Mouse (Mus musculus): ENCODE measurements around the gene Ccdc15. TPM values are rescaled to one million over a fixed set of nuclear protein-coding genes. Genes with fewer than 3 reads are reported as not detected.

Ccdc15 gene
- total RNA-seq (2021): 1 to 10 TPM; 1.7 to 2.5 TPM
- long read RNA-seq, partial matches to known transcripts: 0 of 2 reads
- long read RNA-seq, other reads (novel, unspliced or antisense): 1 of 2 reads

DNA sequence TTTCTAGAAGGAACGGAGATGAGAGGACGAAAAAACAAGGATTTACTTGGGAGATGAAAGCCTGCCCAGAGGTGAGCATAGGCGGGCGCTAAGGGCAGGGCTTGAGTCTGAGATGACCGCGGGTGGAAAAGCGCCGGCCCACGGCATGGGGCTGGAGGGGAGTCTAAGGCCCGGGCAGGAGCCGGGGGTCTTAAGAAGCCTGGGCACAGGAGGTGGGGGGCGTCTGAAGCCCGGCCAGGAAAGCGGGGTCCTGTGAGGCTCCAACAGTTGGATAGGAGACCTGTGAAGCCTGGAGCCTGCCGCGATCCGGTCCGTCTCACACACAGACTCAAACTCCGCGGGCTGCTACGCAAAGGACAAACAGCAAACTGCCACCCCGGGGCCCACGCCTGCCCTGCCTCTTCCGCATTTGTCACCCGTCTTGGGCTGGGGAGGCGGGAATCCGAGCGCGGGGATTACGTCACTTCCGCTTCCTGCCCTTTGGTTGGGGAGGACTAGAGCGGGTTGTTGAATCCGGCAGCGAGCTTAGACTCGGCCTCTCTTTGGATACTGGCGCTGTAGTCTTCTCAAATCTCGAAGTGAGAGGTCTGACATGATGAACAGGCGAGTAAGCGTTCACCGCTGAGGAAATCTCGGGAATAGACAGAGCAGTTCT lies at the start of gene Ccdc15:
Ccdc15 (minus strand) TSS at position 445 of the 655 bp plus-strand sequence.
- DNase-seq (ENCODE audit: low spot score in 2 of 2): peak; percentile 96 to 98

DNA sequence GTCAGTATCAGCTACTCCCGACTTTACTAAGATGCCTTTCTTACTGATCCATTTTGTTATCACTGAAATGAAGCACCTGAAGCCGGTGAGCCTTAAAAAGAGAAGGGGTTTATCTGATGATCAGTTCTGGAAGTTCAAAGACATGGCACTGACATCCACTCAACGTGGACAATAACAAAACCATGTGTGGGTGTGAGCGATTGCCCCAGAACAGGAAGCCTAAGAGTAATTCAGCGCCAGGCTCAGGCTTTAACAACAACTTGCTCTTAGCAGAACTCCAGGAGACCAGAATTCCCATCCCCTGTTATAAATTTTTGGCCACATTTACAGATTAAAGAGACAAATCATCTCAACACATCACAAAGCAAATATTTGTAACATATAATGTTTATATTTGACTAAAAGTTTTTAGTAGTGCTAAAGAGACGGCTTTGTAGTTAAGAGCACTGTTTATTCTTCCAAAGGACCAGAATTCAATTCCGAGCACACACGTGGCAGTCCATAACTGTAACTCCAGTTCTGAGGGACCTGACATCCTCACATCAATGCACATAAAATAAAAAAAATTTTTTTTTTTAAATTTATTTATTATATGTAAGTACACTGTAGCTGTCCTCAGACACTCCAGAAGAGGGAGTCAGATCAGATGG lies 45.4 kb upstream of the Ccdc15 start:
- DNase-seq (ENCODE audit: low spot score in 2 of 2): no peak

- DNase-seq (ENCODE audit: low spot score in 2 of 2): no peak
Observed at GRCm38 (mm10) chr9:37392071-37392470, 43.8 kb upstream of the Ccdc15 start.

DNA sequence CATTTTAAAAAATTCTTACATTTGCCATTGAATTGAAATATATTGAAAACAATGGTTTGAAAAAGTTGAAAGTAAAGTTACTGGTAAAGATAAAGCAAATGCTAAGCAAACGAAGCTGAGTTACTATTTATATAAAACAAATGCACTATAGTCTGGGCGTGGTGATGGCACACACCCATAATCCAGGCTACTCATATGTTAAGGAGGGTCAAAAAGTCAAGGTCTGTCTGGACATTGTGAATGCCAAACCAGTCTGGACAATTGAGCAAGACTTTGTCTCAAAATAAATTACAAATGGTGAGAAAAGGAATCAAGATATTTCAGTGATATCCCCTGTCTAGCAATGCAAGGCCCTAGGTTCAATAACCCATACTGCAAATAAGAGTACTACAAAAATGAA lies 42.7 kb upstream of the Ccdc15 start:
- no peak for DNase-seq (ENCODE audit: low spot score in 2 of 2)

DNA sequence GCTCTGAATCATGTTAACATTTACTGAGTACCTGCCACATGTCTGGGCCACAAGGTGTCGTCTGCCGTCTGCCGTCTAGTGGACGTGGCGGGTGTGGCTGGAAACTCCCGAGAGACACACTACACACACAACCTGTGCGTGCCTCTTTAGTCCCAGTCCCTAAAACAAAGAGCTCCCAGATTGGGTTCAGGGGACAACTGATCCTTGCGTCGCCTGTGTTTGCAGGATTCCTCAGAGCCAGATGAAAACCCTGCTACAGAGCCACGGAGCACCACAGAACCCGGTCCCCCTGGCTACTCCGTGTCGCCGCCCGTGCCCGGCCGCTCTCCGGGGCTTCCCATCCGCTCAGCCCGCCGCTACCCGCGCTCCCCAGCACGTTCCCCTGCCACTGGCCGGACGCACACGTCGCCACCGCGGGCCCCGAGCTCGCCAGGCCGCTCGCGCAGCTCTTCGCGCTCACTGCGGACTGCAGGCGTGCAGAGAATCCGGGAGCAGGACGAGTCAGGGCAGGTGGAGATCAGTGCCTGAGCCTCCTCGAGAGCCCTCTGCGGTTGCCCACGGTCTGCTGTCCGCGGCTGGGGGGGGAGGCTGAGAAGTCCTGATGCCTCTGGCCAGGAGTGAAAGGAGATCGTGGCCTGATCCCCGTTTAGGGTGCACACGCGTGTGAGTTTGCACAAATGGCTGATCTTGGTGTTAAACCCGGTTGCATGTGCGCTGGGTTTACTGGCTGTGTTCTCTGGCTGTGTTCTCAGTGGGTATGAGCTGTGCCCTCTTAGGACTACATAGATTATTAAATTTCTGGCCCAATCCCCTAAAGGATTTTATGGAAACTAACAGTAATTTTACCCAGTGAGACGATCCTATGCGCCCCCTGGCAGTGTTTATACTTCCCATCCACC lies 36.3 kb upstream of the Ccdc15 start:
- DNase-seq (ENCODE audit: low spot score in 2 of 2): no peak

DNA sequence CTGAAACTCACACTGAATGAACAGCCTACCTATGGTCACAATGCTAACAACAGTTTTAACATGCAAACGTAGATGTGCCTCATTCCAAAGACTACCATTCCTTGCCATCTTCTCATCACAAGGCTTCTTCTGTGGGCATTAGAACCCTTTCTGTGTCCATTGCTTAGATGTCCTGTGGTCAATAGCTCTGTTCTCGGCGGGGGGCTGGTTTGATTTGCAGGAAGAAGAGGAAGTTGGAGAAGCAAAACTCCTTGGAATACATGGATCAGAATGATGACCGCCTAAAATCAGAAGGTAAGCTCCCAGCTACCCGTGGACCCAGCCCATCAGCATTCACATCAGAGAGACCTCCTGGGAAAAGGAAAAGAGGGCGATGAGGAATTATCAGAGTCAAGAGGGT lies 34.9 kb upstream of the Ccdc15 start:
- DNase-seq (ENCODE audit: low spot score in 2 of 2): no peak

DNA sequence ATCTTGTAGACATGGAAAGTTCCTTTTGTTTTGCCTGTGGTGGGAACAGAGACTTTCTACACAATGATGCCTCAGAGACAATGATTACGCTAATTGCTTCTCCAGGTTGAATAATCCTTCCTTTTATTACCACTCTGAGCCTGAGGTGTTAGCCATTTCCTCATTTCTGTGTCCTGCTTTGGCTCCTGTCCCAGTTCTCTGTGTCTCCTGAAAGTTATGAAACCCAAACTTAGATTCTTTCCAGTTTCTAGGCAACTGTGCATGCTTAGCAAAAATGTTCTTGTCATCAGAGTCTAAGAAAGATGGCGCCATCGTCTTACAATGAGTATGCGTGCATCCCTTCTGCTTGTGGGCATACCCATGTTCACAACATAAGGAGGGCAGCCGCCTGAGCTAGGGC lies 27.5 kb upstream of the Ccdc15 start:
- DNase-seq (ENCODE audit: low spot score in 2 of 2): no peak

GRCm38 (mm10) chr9:37371232-37371801 lies 23.1 kb upstream of the Ccdc15 start:
- no peak for DNase-seq (ENCODE audit: low spot score in 2 of 2)

DNA sequence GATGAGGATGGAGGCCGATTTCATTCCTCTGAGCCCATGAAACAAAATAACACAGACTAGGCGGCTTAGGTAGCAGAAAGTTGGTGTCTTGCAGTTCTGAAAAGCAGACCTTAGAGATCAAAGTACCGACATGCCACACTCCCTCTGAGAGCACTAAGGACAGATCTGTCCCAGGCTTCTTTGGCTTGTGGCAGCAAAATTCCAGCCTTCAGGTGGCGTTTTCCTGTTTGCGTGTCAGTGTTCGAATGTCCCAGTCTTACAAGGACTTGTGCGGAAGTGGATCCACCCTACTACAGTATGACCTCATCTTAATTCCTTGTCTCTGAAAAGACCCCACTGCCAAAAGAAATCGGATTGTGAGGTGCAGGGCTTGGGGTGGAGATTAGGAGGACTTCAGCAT lies 20.6 kb upstream of the Ccdc15 start:
- no peak for DNase-seq (ENCODE audit: low spot score in 2 of 2)

DNA sequence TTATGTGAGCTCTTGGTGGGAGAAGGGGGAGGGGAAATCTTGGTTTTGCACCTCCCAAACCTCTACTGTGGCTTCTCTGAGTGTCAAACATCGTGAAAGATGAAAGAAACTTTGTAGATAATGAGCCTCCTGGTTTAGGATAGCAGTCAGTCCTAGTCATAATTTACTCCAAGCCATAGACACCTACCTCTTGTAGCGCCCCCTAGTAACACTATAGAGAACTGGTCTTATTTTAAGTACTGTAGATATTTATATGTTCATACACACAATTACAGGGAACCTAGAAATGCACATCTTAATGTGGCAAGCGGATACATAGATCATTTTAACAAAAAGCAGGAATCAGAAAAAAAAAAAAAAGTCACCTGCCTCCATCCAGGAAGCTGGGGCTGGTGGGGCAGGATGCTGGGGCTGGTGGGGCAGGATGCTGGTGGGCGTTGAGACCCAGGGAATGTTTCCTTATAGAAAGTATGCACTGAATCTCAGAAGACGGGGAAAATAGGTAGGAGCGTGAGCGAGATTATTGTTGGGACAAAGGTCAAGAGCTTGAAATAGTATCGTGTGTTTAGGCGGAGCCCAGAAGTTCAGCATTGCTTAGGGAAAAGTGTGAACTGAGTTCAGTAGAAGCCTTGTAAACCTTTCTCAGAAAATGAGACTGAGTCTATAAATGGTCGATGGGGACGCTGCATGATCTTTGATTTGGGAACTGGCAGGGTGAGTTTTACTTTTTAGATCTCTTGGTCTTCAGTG lies 20.0 kb upstream of the Ccdc15 start:
- no peak for DNase-seq (ENCODE audit: low spot score in 2 of 2)

- peak; percentile 46 to 79 for DNase-seq (ENCODE audit: low spot score in 2 of 2)
Observed at GRCm38 (mm10) chr9:37367301-37368080, 19.3 kb upstream of the Ccdc15 start, which contains the start of gene Hepacam. Hepacam (plus strand) TSS chr9:37367351.

GRCm38 (mm10) chr9:37365706-37366105 lies 17.5 kb upstream of the Ccdc15 start:
- DNase-seq (ENCODE audit: low spot score in 2 of 2): no peak

- DNase-seq (ENCODE audit: low spot score in 2 of 2): peak in 1 of 2 experiments; percentile 34
Observed at GRCm38 (mm10) chr9:37364392-37364791, 16.2 kb upstream of the Ccdc15 start.

DNA sequence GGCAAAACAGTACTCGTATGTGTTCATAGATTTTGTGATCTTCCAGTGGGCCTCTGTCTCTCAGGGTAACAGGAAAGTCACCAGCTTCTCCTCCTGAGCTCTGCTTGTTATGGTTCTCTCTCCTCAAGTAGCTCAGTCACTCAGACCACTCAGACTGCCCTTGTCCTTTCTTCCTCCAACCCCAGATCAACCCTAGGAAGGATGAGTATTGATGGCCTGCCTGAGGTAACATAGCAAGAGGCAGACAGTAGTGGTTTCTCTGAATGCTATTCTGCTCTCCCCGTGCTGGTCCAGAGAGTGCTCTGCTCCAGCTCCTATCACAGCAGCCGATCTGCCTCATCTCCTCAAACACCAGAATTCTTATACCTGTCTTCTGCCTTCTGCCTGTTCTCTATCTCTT lies 15.3 kb upstream of the Ccdc15 start:
- DNase-seq (ENCODE audit: low spot score in 2 of 2): no peak

- DNase-seq (ENCODE audit: low spot score in 2 of 2): no peak
Observed at GRCm38 (mm10) chr9:37362881-37363280, 14.6 kb upstream of the Ccdc15 start.

DNA sequence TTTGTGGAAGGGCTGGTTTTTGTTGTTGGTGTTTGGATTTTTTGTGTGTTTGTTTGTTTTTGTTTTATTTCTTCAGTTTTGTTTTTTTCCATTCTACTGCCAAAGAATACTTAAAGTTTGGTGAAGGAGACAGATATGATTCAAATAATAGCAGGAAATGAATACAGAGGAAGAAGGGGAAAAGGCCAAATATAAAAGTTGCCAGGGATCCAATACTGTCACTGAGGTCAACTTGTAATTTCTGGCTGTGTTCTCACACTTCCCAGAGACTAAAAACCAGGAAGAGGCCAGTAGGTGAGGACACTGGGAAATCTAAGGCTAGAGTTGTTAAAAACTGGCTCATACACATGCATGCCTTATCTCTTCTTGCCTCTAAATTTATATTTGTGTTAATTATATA lies 13.9 kb upstream of the Ccdc15 start:
- no peak for DNase-seq (ENCODE audit: low spot score in 2 of 2)

DNA sequence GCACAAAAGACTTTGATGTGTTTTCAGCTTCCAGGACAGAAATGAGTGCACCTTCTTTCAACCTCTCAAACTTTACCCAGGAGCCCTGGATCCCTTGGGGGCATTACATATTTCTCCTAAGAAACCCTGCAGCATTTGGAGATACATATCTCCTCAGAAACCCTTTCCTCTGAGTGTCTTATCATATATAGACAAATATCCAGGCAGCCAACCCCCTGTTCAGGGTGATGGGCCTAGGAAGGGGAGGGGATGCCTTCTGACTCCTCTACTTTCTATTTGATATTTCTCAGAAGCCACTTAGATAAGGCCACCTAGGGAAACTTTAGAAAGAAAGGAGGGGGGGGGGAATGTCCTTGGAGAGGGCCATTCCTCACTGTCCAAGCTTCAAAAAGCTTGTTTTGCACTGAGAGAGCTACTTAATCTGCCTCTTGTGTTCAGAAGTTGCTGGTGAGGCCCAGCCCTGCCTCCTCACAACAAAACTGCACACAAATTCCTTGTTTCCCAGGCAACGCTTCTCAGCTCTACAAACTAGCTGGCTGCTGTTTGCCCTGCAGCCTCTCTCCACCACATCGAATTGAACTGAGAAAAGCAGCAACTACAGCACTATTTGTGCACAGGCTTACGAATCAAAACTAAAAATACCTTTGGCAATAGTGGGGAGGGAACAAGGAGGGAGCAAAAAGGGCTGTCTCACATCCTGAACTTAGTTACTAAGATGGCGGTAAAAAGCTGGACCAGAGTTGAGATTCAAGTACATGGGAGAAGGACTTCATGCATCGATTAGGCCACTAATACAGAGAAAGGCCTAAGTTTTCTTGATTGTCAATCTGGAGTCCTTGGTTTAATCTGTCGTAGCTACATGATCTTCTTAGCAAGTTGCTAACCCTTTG lies 11.3 kb upstream of the Ccdc15 start:
- DNase-seq (ENCODE audit: low spot score in 2 of 2): peak; percentile 78 to 89

DNA sequence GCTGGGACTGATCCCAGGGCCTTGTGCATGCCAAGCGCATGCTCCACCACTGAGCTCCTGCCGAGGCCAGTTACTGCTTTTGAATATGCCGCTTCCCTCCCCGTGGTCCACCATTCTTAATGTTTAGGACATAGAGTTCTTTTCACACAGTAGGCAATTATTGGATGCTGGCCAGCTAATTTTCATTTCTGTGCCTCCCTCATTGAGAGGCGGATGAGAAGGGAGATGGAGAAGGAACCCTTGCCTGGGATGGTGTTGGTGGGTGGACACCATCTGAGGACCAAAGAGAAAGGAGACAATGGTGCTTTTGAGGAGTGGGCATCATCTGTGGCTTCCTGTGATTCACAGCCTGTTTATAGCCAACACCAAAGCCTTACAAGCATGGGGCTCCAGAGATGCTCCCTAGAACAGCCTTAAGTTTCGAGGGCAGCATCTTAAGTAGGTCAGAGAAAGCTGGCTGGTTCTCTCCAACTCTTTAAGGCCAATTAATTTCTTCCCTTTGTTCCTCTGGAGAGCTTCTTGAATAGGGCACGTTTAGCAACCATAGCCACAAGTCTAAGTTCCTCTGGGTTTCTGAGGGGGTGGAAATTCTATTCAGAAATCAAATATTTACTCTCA lies 10.6 kb upstream of the Ccdc15 start:
- peak in 1 of 2 experiments; percentile 72 for DNase-seq (ENCODE audit: low spot score in 2 of 2)
